Mouse (Mus musculus) erythroid progenitor cell, adult 5-6 weeks (primary cell): Measurements from ENCODE around the gene Il12a. TPM values are rescaled to one million over a fixed set of nuclear protein-coding genes. Genes with fewer than 3 reads are reported as not detected.

Experiments used
- ATAC-seq: replicated peaks from 2 replicates; pipeline ENCODE4 v1.8.0; 2016; ENCODE audit warnings: moderate number of reproducible peaks, mild to moderate bottlenecking, moderate TSS enrichment, inconsistent platforms; ENCODE audit not compliant: poor library complexity, low FRiP score, severe bottlenecking
- total RNA-seq, 2 experiments: library from RNA; stranded (forward) in 1 of 2; stranded (reverse) in 1 of 2; fragments of 150-400 nt in 1 of 2; fragments of 186-747, 209-891 nt in 1 of 2; gene quantifications; 2 replicates each; pipeline versions ENCODE4 v1.2.3 to v1.2.4; 2015 to 2017; ENCODE audit warnings: low replicate concordance in 2 of 2

Gene Il12a
- total RNA-seq (2015; ENCODE audit: low replicate concordance) (4.6 and 19.8 TPM in 2 replicates), total RNA-seq (2017; ENCODE audit: low replicate concordance) (3.1 and 10.4 TPM in 2 replicates)

DNA sequence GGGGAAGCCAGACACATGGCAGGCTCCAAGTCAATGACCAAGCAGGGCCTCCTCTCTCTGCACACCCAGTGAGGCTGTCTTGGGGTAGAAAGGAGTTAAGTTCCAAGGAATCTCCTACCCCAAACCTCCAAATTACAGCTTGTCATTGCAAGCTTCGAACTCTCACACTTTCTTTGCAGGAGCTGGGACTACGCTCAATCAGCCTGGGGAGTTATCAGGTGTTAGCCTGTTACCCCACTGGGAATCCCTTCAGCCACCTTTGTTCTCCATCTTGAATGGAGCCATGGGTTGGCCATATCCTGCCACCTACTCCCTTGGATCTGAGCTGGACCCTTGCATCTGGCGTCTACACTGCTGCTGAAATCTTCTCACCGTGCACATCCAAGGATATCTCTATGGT, at the start of gene Il12a:
Gene Il12a (plus strand): TSS at position 301 of the 400 bp plus-strand sequence.
- no peak for ATAC-seq

DNA sequence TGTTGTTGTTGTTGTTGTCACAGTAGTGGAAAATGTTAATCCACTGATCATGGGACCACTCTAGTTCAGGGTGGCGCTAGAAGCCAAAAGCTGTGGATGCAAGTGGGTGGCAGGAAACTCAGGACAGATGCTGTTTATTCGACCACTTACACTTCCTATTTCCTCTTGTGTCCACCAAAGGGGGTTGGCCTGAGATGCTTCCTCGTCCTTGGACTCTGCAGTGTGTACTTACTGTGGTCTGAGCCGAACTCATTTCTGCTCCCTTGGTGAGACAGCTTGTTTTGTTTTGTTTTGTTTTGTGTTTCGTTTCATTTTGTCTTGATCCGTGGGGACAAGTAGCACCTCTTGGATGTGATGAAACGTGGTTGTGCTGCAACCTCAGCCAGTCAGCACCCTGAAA, 47.5 kb upstream of the Il12a start:
- no peak for ATAC-seq

DNA sequence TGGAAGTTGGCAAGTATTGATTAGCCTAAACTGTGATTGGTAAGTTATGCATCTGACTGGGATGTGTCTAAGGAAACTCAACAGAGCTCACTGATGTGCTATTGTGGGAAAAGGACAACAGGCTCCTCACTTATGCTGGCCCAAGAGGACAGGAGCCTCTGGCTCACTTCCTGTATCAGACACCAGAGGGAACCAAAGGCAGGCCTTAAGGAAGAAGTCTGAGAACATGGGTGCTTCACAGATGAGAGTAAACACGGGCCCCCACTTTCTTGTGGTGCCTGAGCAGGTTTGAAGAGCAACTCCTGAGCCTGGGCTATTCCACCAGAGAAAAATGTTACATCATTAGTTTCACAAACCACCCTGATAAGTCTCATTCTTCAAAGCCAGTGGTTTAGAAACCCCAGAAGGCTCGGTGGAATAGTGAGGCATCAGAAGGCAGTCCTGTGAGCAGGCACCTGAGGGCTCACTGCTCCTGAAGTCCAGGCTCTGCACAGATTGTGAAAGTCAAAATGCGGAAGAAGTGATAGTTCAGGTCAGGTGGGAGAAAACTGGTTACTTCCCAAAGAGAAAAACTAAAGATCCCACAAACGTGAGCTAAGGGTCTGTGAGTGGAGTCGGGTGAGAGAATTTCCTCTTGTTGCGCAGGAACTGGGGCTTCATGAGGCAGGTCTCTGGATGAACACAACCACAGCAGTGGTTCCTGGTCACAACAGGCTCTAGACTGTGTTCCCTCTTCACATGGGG, 43.9 kb upstream of the Il12a start:
- ATAC-seq, result no peak

GRCm38 (mm10) chr3:68647282-68647681, 43.2 kb upstream of the Il12a start:
- ATAC-seq, result no peak

GRCm38 (mm10) chr3:68650251-68650650, 40.2 kb upstream of the Il12a start:
- no peak for ATAC-seq

- no peak for ATAC-seq
These were observed 33.7 kb upstream of the Il12a start for GRCm38 (mm10) chr3:68656607-68657352.

DNA sequence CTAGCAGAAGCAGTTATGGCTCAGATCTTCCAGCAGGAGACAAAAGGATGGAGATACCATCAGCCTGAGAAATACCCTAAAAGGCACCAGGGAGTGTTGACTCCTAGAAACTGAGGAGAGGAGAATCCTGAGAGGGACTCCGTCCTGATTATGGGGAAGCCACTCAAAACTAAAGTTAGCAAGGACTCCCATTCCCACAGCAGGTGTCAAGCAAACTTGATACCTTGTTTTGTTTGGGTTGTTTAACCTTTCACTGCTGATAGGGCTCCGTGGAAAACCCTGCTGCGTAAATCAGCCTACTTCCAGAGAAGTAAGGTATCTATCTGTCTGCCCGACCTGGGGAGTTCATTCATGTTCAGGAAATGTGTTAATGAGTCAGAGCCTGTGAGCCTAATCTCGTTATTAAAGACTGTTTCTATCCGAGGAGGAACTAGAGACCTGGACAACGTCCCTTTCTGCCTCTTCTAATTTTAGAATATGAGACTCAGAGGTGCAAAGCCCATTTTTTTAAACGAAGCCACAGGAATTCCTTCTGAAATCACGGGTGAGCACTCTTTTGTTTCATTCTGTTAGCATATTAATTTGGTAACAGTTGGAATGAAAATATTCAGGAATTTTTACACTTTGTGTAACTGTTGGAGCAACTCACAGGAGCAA, 32.7 kb upstream of the Il12a start:
- no peak for ATAC-seq

DNA sequence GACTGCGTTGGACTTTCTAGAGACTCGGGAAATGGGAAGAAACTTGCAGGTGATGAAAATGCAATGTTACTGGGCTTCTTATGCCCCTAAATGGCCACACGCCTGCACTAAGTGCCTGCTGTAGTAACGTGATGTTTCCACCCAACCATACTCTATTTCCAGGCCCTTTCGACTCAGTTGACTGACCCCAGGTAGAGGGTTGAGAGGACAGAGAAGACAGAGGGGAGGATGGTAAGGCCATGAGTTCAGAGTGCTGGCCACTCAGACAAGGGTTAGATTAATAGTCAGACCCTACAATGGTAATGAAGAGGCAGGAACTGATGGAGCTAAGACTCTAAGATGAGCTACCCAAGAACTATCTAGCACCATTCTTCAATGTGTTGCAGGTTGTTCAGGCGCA, 30.4 kb upstream of the Il12a start:
- no peak for ATAC-seq

- ATAC-seq, result no peak
These were observed 29.9 kb upstream of the Il12a start for GRCm38 (mm10) chr3:68660538-68660937.

DNA sequence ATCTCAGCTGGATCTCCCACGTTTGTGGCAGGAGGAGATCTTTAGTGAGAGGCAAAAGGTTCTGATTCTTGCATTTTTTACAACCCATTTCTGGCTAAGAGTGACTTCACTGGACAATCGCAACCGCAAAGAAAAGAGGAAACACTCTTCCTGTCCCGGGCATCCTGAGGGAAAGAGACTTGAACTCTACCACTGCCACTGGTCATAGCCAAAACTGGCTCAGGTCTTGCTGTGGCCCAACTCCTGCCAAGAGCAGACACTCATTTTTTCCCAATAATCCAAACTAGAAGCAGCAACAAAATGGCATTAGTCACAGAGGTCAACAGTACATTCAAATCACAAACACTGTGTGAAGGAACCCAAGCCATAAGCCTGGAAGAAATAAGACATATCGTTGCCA, 28.1 kb upstream of the Il12a start:
- ATAC-seq, result no peak

GRCm38 (mm10) chr3:68664337-68664736, 26.1 kb upstream of the Il12a start:
- no peak for ATAC-seq

- ATAC-seq, result no peak
These were observed 24.1 kb upstream of the Il12a start for GRCm38 (mm10) chr3:68666377-68666776.

DNA sequence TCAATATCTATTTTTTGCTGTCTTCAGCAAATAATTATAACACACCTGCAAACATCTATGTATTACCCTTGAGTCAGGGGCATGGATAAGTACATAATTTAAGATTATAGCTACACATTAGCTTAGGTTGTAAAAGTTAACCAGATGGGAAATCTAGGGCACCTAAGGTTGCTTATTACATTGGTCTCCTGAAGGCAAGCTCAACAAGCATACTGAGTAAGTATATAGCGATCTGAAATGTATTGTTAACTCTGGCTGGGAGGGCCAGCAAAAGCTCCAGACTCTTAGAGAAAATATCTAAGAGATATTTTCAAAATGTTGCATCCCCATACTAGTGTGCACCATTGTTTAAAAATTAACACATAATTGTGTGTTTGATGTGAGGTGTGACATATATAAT, 22.6 kb upstream of the Il12a start:
- no peak for ATAC-seq

GRCm38 (mm10) chr3:68669418-68669974, 20.9 kb upstream of the Il12a start:
- ATAC-seq, result no peak

- no peak for ATAC-seq
These were observed 15.7 kb upstream of the Il12a start for GRCm38 (mm10) chr3:68674721-68675120.

DNA sequence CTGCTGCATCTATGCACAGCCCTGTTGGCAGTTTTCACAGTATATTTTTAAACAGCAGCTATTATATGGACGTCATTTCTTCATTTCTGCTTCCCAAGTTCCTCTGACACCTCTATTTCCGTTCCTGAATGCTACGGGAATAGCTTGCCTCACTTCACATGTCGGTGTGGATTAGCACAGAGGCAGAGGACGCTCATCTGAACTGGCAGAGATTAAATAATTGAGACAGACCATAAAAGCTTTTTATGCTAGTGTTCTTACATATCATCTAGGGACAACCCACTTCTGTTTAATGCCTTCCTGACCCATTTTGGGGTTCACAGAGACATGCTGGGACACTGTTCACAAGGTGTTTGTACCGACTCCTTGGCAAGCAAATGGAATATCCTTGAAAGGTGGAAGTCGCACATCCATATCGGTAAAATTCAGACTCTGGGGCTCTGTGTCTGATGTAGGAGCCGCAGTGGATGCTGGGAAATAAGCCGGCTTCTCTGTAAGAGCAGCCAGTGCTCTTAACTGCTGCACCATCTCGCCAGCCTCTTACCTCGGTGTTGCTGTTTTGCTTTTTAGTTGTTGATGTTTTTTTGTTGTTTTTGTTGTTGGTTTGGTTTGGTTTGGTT, 15.1 kb upstream of the Il12a start:
- no peak for ATAC-seq

DNA sequence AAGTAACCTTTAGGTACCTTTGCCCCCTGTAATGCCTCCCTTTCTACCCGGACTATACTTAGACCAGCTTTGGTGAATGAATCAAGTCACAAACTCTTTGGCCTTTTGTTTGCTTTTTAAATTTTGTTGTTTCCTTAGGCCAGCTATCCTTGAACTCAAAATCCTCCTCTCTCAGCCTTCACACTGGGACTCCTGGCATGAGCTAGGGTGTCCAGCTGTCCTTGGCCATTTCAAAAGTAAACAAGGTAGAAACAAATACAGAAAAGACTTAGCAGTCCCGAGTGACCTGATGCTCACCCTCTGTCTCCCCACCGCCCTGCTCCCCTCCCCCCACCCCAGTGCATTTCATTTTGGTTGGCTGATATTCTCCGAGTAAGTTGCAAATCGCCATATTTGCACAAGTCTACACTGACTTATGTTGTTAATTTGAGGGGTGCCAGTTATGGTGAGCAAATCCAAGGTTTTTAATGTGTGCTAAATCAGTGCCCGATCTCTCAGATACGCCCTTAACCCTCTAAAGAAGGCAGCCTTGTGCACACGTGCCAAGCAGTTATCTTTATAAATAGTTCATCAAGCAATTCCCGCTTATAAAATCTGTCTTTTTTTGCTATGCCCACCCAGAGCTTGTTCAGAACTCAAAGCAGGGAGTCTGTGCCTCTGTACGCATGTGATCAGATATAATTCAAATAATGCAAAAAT, 14.3 kb upstream of the Il12a start:
- ATAC-seq, result no peak

- no peak for ATAC-seq
These were observed 13.6 kb upstream of the Il12a start for GRCm38 (mm10) chr3:68676831-68677303.
